Mouse (Mus musculus) stomach, embryonic 14.5 days (tissue): ENCODE measurements around the gene Psph. TPM values are rescaled to one million over a fixed set of nuclear protein-coding genes. Genes with fewer than 3 reads are reported as not detected.

Source experiments
- ATAC-seq: fragments of 200-750 bp; cut with Nextera tagmentation; 2 replicates; pipeline ENCODE4 v1.8.0; 2017; ENCODE audit warnings: low read depth, moderate TSS enrichment; ENCODE audit not compliant: insufficient number of reproducible peaks, insufficient read depth, low FRiP score
- H3K27ac ChIP-seq: fragments of 300-500 bp; sonication (generic); 2 replicates; pipeline ENCODE4 v1.5.1; 2014; ENCODE audit warnings: mild to moderate bottlenecking, low read length, moderate library complexity, mixed read lengths
- H3K27me3 ChIP-seq: fragments of 300-500 bp; sonication (generic); 2 replicates; pipeline ENCODE4 v1.6.1; 2014; ENCODE audit warnings: low read length, control low read depth, mixed read lengths; ENCODE audit not compliant: control insufficient read depth, insufficient read depth
- H3K36me3 ChIP-seq: fragments of 300-500 bp; sonication (generic); 2 replicates; pipeline ENCODE4 v1.6.1; 2014; ENCODE audit warnings: mild to moderate bottlenecking, control low read depth, low read length, moderate library complexity, mixed read lengths; ENCODE audit not compliant: control insufficient read depth, insufficient read depth
- H3K4me1 ChIP-seq: fragments of 300-500 bp; sonication (generic); 2 replicates; pipeline ENCODE4 v1.6.1; 2014; ENCODE audit warnings: low read length, control low read depth, mixed read lengths; ENCODE audit not compliant: control insufficient read depth, insufficient read depth
- H3K4me2 ChIP-seq: fragments of 300-500 bp; sonication (generic); replicated peaks from 2 replicates; pipeline ENCODE4 v1.6.1; 2014; ENCODE audit warnings: low read depth, low read length, control low read depth
- H3K4me3 ChIP-seq: fragments of 300-500 bp; sonication (generic); 2 replicates; pipeline ENCODE4 v1.5.1; 2014; ENCODE audit warnings: low read depth, low read length, control low read depth
- H3K9ac ChIP-seq: fragments of 300-500 bp; sonication (generic); replicated peaks from 2 replicates; pipeline ENCODE4 v1.6.1; 2014; ENCODE audit warnings: low read depth, mild to moderate bottlenecking, control low read depth, low read length, moderate library complexity, mixed read lengths
- H3K9me3 ChIP-seq: fragments of 300-500 bp; sonication (generic); 2 replicates; pipeline ENCODE4 v1.6.1; 2016; ENCODE audit warnings: low read depth, low read length, control low read depth; ENCODE audit not compliant: control insufficient read depth
- WGBS: fragments of 180-500 bp; shearing (Covaris S2); extraction: QIAGEN DNeasy Blood & Tissue Kit; methylation state at CpG from one replicate; pipeline ENCODE4 v1.1.7; 2014; 5-methylcytosine and 5-hydroxymethylcytosine counted together
- polyA plus RNA-seq: library from polyadenylated mRNA; unstranded; fragments of >200 nt; fragmentation: Nextera tagmentation; extraction: Ambion mirVana; gene quantifications from 2 replicates; pipeline ENCODE4 v1.2.1, GENCODE M21; 2014

The Psph gene
- polyA plus RNA-seq, 1 experiment from 2014 or later = 37.0 TPM

DNA sequence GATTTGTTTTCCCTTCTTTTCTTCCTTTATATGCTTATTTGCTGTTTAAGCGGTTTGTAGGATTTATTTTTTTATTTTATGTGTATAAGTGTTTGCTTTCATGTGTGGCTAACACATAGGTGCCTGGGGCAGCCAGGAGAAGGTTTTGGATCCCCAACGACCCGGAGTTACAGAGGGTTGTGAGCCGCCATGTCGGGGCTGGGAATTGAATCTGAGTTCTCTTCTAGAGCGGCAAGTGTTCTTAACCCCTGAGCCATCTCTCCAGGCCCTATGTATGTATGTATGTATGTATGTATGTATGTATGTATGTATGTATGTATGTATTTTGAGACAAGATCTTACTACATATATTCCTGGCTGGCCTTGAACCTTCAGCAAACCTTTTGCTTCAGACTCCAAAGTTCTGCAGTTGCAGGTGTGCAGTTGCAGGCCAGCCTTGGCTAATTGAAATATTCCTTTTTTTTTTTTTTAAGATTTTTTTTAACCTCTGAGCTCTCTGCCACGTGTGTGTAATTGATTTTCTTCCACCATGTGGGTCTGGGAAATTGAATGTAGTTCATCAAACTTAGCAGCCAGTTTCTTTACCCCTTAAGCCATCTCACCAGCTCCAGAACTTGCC lies 61.4 kb downstream of the Psph start:
- no peak for ATAC-seq
- H3K4me2 ChIP-seq = peak overlapping the region; percentile 40
- H3K27me3 ChIP-seq = no peaks in the 10 kb centered on the region
- H3K4me3 ChIP-seq = peak overlapping the region; percentile 70
- H3K4me1 ChIP-seq = peaks cover 36% of the 10 kb centered on the region
- H3K9me3 ChIP-seq = no peaks in the 10 kb centered on the region
- 18% methylated on average over 7 of the region's 7 CpGs for WGBS
- peak overlapping the region; percentile 92 for H3K9ac ChIP-seq
- H3K27ac ChIP-seq = peak overlapping the region; percentile 95; the same call in 1 of the 2 replicates
- H3K36me3 ChIP-seq = no peaks in the 10 kb centered on the region

DNA sequence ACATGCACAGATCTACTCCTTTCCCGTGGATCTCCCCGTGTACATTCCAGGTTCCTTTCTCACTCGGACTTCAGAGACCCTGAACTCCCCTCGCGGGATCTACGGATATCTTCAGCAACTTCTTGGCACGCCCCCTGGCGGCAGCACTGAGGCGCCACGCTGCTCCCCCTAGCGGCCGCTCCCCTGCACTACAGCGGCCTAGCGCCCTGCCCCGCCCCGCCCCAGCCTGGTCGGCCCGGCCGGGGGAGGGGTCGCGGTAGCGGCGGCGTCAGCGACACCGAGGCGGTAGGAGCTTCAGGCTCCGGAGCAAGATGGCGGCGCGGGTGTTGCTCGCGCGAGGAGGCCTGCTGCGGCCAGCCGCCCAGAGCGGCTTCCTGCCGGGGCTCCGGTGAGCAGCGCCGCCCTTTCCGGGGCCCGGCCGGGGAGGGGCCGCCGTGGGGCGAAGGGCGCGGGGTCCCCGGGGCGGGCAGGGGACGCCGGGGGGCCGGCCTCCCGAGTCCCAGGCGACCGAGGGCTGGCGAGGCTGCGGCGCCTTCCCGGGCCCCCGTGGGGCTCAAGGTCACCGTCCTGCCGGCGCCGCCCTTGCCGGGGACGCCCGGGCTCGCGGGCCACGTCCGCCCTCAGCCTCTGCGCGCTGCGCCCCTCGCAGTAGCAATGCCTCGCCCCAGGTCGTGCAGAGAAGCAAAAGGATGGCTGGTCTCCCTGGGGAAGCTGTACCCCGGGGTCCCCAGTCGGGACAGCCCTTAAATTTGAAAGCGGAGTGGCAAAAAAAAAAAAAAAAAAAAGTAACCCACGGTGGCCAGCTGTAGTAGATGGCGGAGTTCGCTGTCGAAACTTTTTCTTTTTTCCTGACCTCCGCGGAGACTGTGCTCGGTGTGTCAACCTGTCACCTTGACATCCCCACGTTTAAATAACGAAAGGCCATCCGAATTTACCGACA lies 62.1 kb downstream of the Psph start, which contains the start of gene Nipsnap2:
Nipsnap2 (plus strand) TSS at position 230 of the 940 bp plus-strand sequence.
- H3K4me1 ChIP-seq = peaks cover 30% of the 10 kb centered on the region
- H3K27ac ChIP-seq = peak within 1 kb of the TSS; percentile 95
- peak within 1 kb of the TSS; percentile 70 for H3K4me3 ChIP-seq
- peak within 1 kb of the TSS; percentile 40 for H3K4me2 ChIP-seq
- peak within 1 kb of the TSS; percentile 92 for H3K9ac ChIP-seq
- 0 out of 2 replicates have a peak, but pooled peaks cover under 1% of the 10 kb centered on the region for H3K36me3 ChIP-seq
- H3K27me3 ChIP-seq = no peaks in the 10 kb centered on the region
- H3K9me3 ChIP-seq = no peaks in the 10 kb centered on the region
- WGBS = under 1% methylated on average over 74 of the region's 93 CpGs
- ATAC-seq = peak; percentile 92

DNA sequence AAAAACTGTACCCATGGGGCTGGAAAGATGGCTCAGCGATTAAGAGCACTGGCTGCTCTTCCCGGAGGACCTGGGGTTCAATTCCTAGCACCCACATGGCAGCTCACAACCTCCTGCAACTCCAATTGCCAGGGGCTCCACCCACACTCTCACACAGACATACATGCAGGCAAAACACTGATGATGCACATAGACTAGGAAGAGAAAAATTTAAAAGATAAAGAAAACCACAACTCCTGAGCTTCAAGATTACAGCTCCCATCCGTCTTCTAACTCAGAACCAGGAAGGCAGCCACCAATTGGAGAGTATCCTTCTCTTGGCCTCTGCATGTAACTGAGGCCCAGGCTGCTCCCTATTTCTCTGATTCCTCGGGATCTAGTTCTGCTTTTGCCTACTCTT lies 63.0 kb downstream of the Psph start:
- Histone ChIP-seq H3K4me3 (peak overlapping the region; percentile 70), H3K9me3 (no peaks in the 10 kb centered on the region)
- ATAC-seq = no peak

DNA sequence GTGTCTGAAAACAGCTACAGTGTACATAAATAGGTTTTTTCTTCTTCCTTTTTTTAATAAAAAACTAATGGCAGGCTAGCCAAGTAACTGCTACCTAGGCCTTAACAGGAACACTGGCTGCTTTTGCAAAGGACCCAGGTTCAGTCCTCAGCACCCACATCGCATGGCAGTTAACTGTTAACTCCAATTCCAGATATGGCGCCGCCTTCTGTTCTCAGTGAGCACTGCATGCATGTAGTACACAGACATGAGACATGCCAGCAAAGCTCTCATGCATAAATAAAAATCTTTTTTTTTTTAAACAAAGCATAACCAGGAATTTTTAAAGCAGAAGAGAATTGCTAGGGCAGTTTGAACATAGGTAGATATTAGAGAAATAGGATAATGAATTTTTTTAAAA lies 67.1 kb downstream of the Psph start:
- Histone ChIP-seq H3K9me3 (no peaks in the 10 kb centered on the region), H3K27me3 (no peaks in the 10 kb centered on the region), H3K4me1 (peaks cover 5% of the 10 kb centered on the region), H3K9ac (no peak overlapping the region), H3K4me3 (no peak overlapping the region), H3K36me3 (peaks cover 30% of the 10 kb centered on the region), H3K4me2 (no peak overlapping the region), H3K27ac (no peak overlapping the region)
- 77% methylated on average over 3 of the region's 3 CpGs for WGBS
- no peak for ATAC-seq

More for the DNA sequence above, 63.0 kb downstream of the Psph start:
- H3K4me2 ChIP-seq = peak overlapping the region; percentile 40
- WGBS = 52% methylated on average over 4 of the region's 4 CpGs
- H3K4me1 ChIP-seq = peaks cover 23% of the 10 kb centered on the region; the same call in 1 of the 2 replicates
- H3K27me3 ChIP-seq = no peaks in the 10 kb centered on the region
- H3K27ac ChIP-seq = peak overlapping the region; percentile 95
- peak overlapping the region; percentile 92; the same call in 1 of the 2 replicates for H3K9ac ChIP-seq
- H3K36me3 ChIP-seq = peaks cover 9% of the 10 kb centered on the region

DNA sequence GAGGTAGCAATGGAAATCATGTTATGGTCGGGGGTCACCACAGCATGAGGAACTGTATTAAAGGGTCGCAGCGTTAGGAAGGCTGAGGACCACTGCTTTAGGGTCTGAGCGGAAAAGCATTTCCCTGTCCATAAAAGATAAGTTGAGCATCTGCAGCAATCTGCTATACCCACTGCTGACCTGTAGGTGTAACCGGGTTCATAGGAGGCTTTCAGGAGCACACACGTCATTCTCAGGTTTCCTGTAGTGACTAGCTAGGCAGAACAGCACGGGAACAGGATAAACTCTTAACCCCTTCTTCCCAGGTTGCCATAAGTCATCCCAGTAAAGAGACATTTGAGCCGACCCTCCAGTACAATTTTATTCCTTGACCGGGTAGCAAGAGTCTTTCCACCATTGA lies 70.2 kb downstream of the Psph start:
- WGBS = 81% methylated on average over 9 of the region's 9 CpGs
- no peaks in the 10 kb centered on the region for H3K9me3 ChIP-seq
- no peak overlapping the region for H3K4me3 ChIP-seq
- peaks cover 30% of the 10 kb centered on the region for H3K36me3 ChIP-seq
- no peak overlapping the region for H3K27ac ChIP-seq
- ATAC-seq = no peak
- H3K4me2 ChIP-seq = no peak overlapping the region
- no peak overlapping the region for H3K9ac ChIP-seq
- peaks cover 5% of the 10 kb centered on the region for H3K4me1 ChIP-seq
- no peaks in the 10 kb centered on the region for H3K27me3 ChIP-seq

Other genes starting within 250 kb of the Psph start
- 2.3 and 3.4 TPM in 2 replicates for gene Mmp17, start 203.3 kb downstream of the Psph start, polyA plus RNA-seq
- gene Zfp11, start 117.3 kb downstream of the Psph start, polyA plus RNA-seq = 4.7 and 5.8 TPM in 2 replicates
- not detected in 2 replicates for gene Sept14, start 78.9 kb downstream of the Psph start, polyA plus RNA-seq
- gene Mrps17, start 72.0 kb downstream of the Psph start, polyA plus RNA-seq = 194 and 206 TPM in 2 replicates
- gene Nipsnap2, start 62.4 kb downstream of the Psph start, polyA plus RNA-seq = 98.4 and 103 TPM in 2 replicates
- gene Sumf2, start 59.5 kb upstream of the Psph start, polyA plus RNA-seq = 45.3 and 51.4 TPM in 2 replicates
- 795 and 869 TPM in 2 replicates for gene Chchd2, start 100.0 kb upstream of the Psph start, polyA plus RNA-seq
- 5.7 and 6.1 TPM in 2 replicates for gene Zbed5, start 108.3 kb upstream of the Psph start, polyA plus RNA-seq
- not detected in 2 replicates for gene Phkg1, start 111.1 kb upstream of the Psph start, polyA plus RNA-seq
- gene Nupr1l, start 121.1 kb upstream of the Psph start, polyA plus RNA-seq = 2.2 and 3.1 TPM in 2 replicates
- gene Vkorc1l1, start 154.5 kb upstream of the Psph start, polyA plus RNA-seq = 16.2 and 19.1 TPM in 2 replicates
- gene Gusb, start 215.6 kb upstream of the Psph start, polyA plus RNA-seq = 71.4 and 74.7 TPM in 2 replicates
- 35.1 TPM in 2 replicates for gene Asl, start 241.8 kb upstream of the Psph start, polyA plus RNA-seq
- gene Crcp, start 241.8 kb upstream of the Psph start, polyA plus RNA-seq = 20.0 and 24.2 TPM in 2 replicates